Mouse (Mus musculus): ENCODE results near the gene Arl1. TPM values are rescaled to one million over a fixed set of nuclear protein-coding genes. Genes with fewer than 3 reads are reported as not detected.
"Not testable (repeated sequence)": the region's sequence is repeated elsewhere in the genome, so short reads cannot be mapped to it uniquely, and the experiment has no call there.

Arl1 gene
- polyA plus RNA-seq, 1 experiment from 2014 or later = 143 TPM

GRCm38 (mm10) chr10:88727128-88727527 is 3.5 kb upstream of the Arl1 start:
- Histone ChIP-seq H3K4me3 (no peak overlapping the region), H3K36me3 (no peaks in the 10 kb centered on the region), H3K4me1 (replicated peaks) (peaks cover 10% of the 10 kb centered on the region), H3K9me3 (no peaks in the 10 kb centered on the region), H3K27me3 (ENCODE audit: insufficient read depth, poor library complexity, severe bottlenecking) (no peaks in the 10 kb centered on the region), H3K27ac (no peak overlapping the region)
- DNase-seq (ENCODE audit: low spot score) = peak; percentile 22
- WGBS = 49% methylated on average over 1 of the region's 1 CpGs

- 74% methylated on average over 8 of the region's 8 CpGs for WGBS
- no peak overlapping the region for H3K4me3 ChIP-seq
- peaks cover 17% of the 10 kb centered on the region for H3K4me1 ChIP-seq (replicated peaks)
- H3K36me3 ChIP-seq = no peaks in the 10 kb centered on the region
- H3K9me3 ChIP-seq = no peaks in the 10 kb centered on the region
- H3K27ac ChIP-seq = no peak overlapping the region
- DNase-seq (ENCODE audit: low spot score) = no peak
- H3K27me3 ChIP-seq (ENCODE audit: insufficient read depth, poor library complexity, severe bottlenecking) = no peaks in the 10 kb centered on the region
These were observed 2.5 kb upstream of the Arl1 start for GRCm38 (mm10) chr10:88728166-88728565.

- 3% methylated on average over 61 of the region's 61 CpGs for WGBS
- Histone ChIP-seq H3K36me3 (peaks cover 22% of the 10 kb centered on the region), H3K4me1 (replicated peaks) (peaks cover 18% of the 10 kb centered on the region), H3K27ac (peak overlapping the region; percentile 91), H3K9me3 (no peaks in the 10 kb centered on the region), H3K4me3 (peak overlapping the region; percentile 97), H3K27me3 (ENCODE audit: insufficient read depth, poor library complexity, severe bottlenecking) (no peaks in the 10 kb centered on the region)
- DNase-seq (ENCODE audit: low spot score) = no peak
These were observed 1.0 kb downstream of the Arl1 start for GRCm38 (mm10) chr10:88731496-88732308.

- WGBS = 16% methylated on average over 6 of the region's 6 CpGs
- H3K27me3 ChIP-seq (ENCODE audit: insufficient read depth, poor library complexity, severe bottlenecking) = no peaks in the 10 kb centered on the region
- H3K36me3 ChIP-seq = peaks cover 28% of the 10 kb centered on the region
- DNase-seq (ENCODE audit: low spot score) = no peak
- no peak overlapping the region for H3K27ac ChIP-seq
- H3K4me3 ChIP-seq = peak overlapping the region; percentile 97
- H3K9me3 ChIP-seq = no peaks in the 10 kb centered on the region
- peaks cover 18% of the 10 kb centered on the region for H3K4me1 ChIP-seq (replicated peaks)
These were observed 1.6 kb downstream of the Arl1 start for GRCm38 (mm10) chr10:88732309-88732622.

GRCm38 (mm10) chr10:88739074-88739473 is 8.4 kb downstream of the Arl1 start:
- not testable (repeated sequence) for H3K4me1 ChIP-seq (replicated peaks); DNase-seq (ENCODE audit: low spot score); H3K27me3 ChIP-seq (ENCODE audit: insufficient read depth, poor library complexity, severe bottlenecking); H3K27ac ChIP-seq; H3K9me3 ChIP-seq; H3K4me3 ChIP-seq
- 98% methylated on average over 8 of the region's 8 CpGs for WGBS
- H3K36me3 ChIP-seq = peaks cover 82% of the 10 kb centered on the region

- no peak for DNase-seq (ENCODE audit: low spot score)
- H3K4me3 ChIP-seq = no peak overlapping the region
- WGBS = 100% methylated on average over 1 of the region's 1 CpGs
- no peaks in the 10 kb centered on the region for H3K27me3 ChIP-seq (ENCODE audit: insufficient read depth, poor library complexity, severe bottlenecking)
- H3K9me3 ChIP-seq = no peaks in the 10 kb centered on the region
- no peaks in the 10 kb centered on the region for H3K4me1 ChIP-seq (replicated peaks)
- H3K27ac ChIP-seq = no peak overlapping the region
- H3K36me3 ChIP-seq = peaks cover 83% of the 10 kb centered on the region
These were observed 9.2 kb downstream of the Arl1 start for GRCm38 (mm10) chr10:88739818-88740217.

- Histone ChIP-seq H3K36me3 (peaks cover 85% of the 10 kb centered on the region), H3K27ac (no peak overlapping the region), H3K4me3 (no peak overlapping the region), H3K9me3 (no peaks in the 10 kb centered on the region), H3K27me3 (ENCODE audit: insufficient read depth, poor library complexity, severe bottlenecking) (no peaks in the 10 kb centered on the region), H3K4me1 (replicated peaks) (no peaks in the 10 kb centered on the region)
- WGBS = 94% methylated on average over 5 of the region's 5 CpGs
- no peak for DNase-seq (ENCODE audit: low spot score)
These were observed 10.1 kb downstream of the Arl1 start for GRCm38 (mm10) chr10:88740781-88741180.

GRCm38 (mm10) chr10:88741426-88741825 is 10.8 kb downstream of the Arl1 start:
- Histone ChIP-seq H3K27ac (no peak overlapping the region), H3K9me3 (no peaks in the 10 kb centered on the region), H3K4me3 (no peak overlapping the region), H3K36me3 (peaks cover 82% of the 10 kb centered on the region), H3K4me1 (replicated peaks) (no peaks in the 10 kb centered on the region), H3K27me3 (ENCODE audit: insufficient read depth, poor library complexity, severe bottlenecking) (no peaks in the 10 kb centered on the region)
- 89% methylated on average over 2 of the region's 2 CpGs for WGBS
- DNase-seq (ENCODE audit: low spot score) = no peak

DNA sequence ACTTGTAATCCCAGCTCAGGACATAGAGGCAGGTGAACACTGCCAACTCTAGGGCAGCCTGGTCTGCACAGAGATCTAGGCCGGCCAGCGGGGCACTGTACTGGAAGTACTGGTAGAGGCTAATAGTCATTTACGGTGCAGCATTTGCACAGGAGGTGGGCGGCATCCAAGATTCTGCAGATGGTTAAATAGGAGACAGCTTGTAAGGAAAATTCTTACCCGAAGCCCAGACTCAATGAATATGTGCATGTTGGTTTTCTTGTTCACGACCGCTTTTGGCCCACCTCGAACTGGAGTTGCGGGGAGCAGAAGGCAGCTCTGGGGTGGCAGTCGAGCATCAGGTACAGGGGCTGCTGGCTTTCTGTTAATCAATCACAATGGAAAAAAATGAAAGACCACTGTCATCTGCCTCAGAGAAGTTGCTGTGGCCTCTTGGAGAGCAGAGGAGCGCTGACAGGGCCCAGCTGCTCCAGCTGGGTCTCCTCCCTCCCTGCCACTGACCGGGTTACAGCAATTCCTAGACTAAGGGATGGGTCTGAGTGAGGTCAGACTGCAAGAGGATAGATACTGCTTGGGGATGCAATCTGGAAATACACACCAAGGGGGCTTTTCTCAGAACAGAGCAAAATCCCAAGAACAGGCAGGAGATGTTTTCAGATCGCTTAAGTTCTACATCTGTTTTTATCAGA is 31.0 kb downstream of the Arl1 start:
- no peaks in the 10 kb centered on the region for H3K9me3 ChIP-seq
- H3K4me1 ChIP-seq (replicated peaks) = no peaks in the 10 kb centered on the region
- no peak overlapping the region for H3K27ac ChIP-seq
- H3K4me3 ChIP-seq = no peak overlapping the region
- peaks cover 97% of the 10 kb centered on the region for H3K36me3 ChIP-seq
- H3K27me3 ChIP-seq (ENCODE audit: insufficient read depth, poor library complexity, severe bottlenecking) = no peaks in the 10 kb centered on the region
- no peak for DNase-seq (ENCODE audit: low spot score)
- 94% methylated on average over 13 of the region's 13 CpGs for WGBS

DNA sequence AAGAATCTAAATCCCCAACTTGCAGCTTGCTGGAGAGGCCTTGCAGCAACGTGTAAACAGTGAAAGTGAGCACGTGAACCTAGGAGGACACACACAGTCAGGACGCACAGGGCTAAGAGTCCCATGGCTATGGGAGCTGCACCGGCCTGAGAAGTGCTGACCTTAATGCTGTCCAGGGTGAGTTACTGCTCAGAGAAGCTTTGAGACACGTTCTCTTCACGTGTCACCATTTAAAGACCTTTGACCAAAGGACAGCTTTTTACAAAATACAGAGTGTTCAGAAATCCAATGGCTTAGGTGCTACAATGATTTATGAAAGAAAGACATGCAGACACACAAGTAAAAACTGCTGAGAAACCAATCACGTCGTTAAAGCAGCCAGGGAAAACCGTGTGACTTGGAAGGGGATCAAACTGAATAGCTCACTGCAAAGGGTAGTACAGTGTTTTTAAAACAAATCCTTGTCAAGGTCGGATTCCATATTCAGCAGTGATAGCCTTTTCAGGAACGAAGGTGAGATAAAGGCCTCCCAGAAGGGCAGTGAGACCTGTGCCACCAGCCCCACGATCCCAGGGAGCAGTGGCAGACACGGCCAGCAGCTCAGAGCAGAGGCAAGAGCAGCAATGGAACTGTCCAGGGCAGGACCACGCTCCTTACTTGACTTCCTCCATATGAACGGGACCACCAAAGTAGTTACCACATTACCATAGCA is 34.9 kb downstream of the Arl1 start:
- Histone ChIP-seq H3K4me1 (replicated peaks) (no peaks in the 10 kb centered on the region), H3K36me3 (peaks cover 97% of the 10 kb centered on the region), H3K4me3 (no peak overlapping the region), H3K9me3 (no peaks in the 10 kb centered on the region), H3K27ac (no peak overlapping the region), H3K27me3 (ENCODE audit: insufficient read depth, poor library complexity, severe bottlenecking) (no peaks in the 10 kb centered on the region)
- no peak for DNase-seq (ENCODE audit: low spot score)
- 91% methylated on average over 15 of the region's 15 CpGs for WGBS

GRCm38 (mm10) chr10:88768961-88769360 is 38.3 kb downstream of the Arl1 start:
- no peak for DNase-seq (ENCODE audit: low spot score)
- H3K4me3 ChIP-seq = no peak overlapping the region
- no peaks in the 10 kb centered on the region for H3K4me1 ChIP-seq (replicated peaks)
- H3K27me3 ChIP-seq (ENCODE audit: insufficient read depth, poor library complexity, severe bottlenecking) = no peaks in the 10 kb centered on the region
- H3K27ac ChIP-seq = no peak overlapping the region
- peaks cover 98% of the 10 kb centered on the region for H3K36me3 ChIP-seq
- WGBS = 94% methylated on average over 5 of the region's 5 CpGs
- H3K9me3 ChIP-seq = no peaks in the 10 kb centered on the region

DNA sequence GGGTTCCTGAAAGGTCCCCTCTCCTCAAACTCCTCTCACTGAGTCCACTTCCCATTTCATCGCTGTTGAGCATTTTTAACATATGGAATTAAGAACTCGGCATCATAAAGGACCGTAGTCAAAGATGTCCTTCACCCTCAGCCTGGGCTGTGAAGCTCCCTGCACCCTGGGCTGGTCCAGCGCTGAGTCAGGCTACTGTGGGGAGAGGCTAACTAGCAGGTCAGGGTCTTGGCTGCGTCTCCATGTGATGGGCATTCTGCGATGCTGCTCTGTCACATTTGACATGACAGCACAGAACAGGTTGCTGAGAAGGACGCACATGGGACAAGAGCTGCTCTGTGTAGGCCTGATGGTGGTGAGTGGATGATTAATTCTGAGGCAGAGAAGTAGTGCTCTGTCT is 39.0 kb downstream of the Arl1 start:
- Histone ChIP-seq H3K4me3 (no peak overlapping the region), H3K4me1 (replicated peaks) (no peaks in the 10 kb centered on the region), H3K36me3 (peaks cover 98% of the 10 kb centered on the region), H3K27ac (no peak overlapping the region), H3K27me3 (ENCODE audit: insufficient read depth, poor library complexity, severe bottlenecking) (no peaks in the 10 kb centered on the region), H3K9me3 (no peaks in the 10 kb centered on the region)
- no peak for DNase-seq (ENCODE audit: low spot score)
- WGBS = 94% methylated on average over 7 of the region's 7 CpGs

GRCm38 (mm10) chr10:88772965-88773364 is 42.3 kb downstream of the Arl1 start:
- not testable (repeated sequence) for H3K9me3 ChIP-seq; DNase-seq (ENCODE audit: low spot score); H3K27me3 ChIP-seq (ENCODE audit: insufficient read depth, poor library complexity, severe bottlenecking); H3K4me1 ChIP-seq (replicated peaks); H3K4me3 ChIP-seq; H3K27ac ChIP-seq
- WGBS = 91% methylated on average over 5 of the region's 5 CpGs
- peaks cover 96% of the 10 kb centered on the region for H3K36me3 ChIP-seq
